Mouse (Mus musculus): ENCODE data around the gene Gm4756.

DNA sequence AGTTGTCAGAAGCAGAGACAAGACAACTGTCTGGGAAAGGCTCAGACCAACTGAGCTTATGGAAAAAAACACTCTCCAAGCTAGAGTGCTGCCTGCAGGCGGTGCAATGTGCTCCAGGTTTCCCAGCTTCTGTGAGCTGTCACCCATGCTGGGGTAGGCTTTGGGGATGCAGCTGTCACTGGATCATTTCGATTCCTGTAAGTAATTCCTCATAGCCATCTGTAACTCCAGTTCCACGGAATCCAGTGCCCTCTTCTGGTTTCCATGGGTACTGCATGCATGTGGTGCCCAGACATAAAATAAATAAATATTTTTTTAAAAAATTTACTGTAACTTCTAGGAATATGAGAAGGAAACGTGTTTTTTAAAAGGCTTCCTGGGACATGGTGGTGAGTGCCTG is 5.2 kb upstream of the Gm4756 start:
- TF ChIP-seq EP300 (IDR thresholded peaks at IDR 0.05; ENCODE audit: low read depth) = no peak
- TF ChIP-seq CTCF (IDR thresholded peaks at IDR 0.05; ENCODE audit: low read depth) = peak; percentile 68

Measured in liver, embryonic 14.5 days (tissue).